In the genomic region with DNA sequence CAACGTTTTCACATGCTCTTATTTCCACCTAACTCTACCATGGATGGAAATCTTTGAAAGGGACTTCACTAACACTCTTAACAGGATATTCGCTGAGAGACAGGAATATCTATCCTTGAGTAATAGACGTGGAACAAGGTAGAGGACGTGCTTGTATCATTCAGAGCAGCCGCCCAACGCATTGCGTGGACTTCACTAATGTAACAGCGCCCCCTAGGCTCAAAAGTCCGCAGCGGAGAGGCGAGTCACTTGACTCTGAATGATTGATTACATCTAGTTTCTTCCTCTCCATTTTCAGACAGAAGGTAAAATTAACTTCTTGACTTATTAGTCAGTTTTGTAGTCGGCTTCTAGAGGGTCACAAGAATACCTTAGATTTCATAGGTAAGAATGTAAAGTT, we compare ENCODE assay signal across 15 mouse cellular contexts.
DNase-seq lines count a peak whose midpoint lies in the region; ATAC-seq and TF ChIP-seq lines count a peak whose summit lies in the region.
"Had no signal": no experiment of that assay in that cellular context is flagged by ENCODE, and none has a peak within 500 bp of the region (broad histone marks: within the 10 kb centered on the region; RNA-seq: fewer than 3 reads in every experiment).

No protein-coding gene starts in this region.

- H3K4me2 ChIP-seq in hindbrain, postnatal 0 days (ENCODE audit: low read depth, low read length) = no peak overlapping the region
- no peak overlapping the region for H3K4me2 ChIP-seq in hindbrain, embryonic 14.5 days (replicated peaks)
- no peak overlapping the region for H3K4me2 ChIP-seq in midbrain, embryonic 11.5 days
- no peak overlapping the region for H3K4me2 ChIP-seq in midbrain, embryonic 13.5 days (replicated peaks)
- H3K4me2 ChIP-seq: heart, embryonic 15.5 days; limb, embryonic 12.5 days had no signal

- H3K4me1 ChIP-seq in hindbrain, postnatal 0 days (ENCODE audit: insufficient read depth, low read length) = no peaks in the 10 kb centered on the region
- no peaks in the 10 kb centered on the region for H3K4me1 ChIP-seq in hindbrain, embryonic 14.5 days (replicated peaks; ENCODE audit: control insufficient read depth, insufficient read depth, low read length)
- no peaks in the 10 kb centered on the region for H3K4me1 ChIP-seq in midbrain, embryonic 11.5 days (ENCODE audit: control insufficient read depth, insufficient read depth, low read length)
- H3K4me1 ChIP-seq in midbrain, embryonic 13.5 days (replicated peaks) = no peaks in the 10 kb centered on the region
- H3K4me1 ChIP-seq: heart, embryonic 15.5 days; limb, embryonic 12.5 days had no signal

- 64% methylated on average over 12 of the region's 12 CpGs for WGBS in hindbrain, postnatal 0 days
- 54% methylated on average over 12 of the region's 12 CpGs for WGBS in hindbrain, embryonic 14.5 days
- 53% methylated on average over 12 of the region's 12 CpGs for WGBS in midbrain, embryonic 11.5 days
- WGBS in midbrain, embryonic 13.5 days = 49% methylated on average over 12 of the region's 12 CpGs

- no peak overlapping the region for H3K27ac ChIP-seq in hindbrain, postnatal 0 days
- H3K27ac ChIP-seq in hindbrain, embryonic 14.5 days = no peak overlapping the region
- no peak overlapping the region for H3K27ac ChIP-seq in midbrain, embryonic 11.5 days (ENCODE audit: low read depth, low read length)
- no peak overlapping the region for H3K27ac ChIP-seq in midbrain, embryonic 13.5 days
- H3K27ac ChIP-seq: heart, embryonic 15.5 days; limb, embryonic 12.5 days had no signal

- H3K4me3 ChIP-seq in hindbrain, postnatal 0 days (ENCODE audit: low read length) = no peak overlapping the region
- H3K4me3 ChIP-seq in hindbrain, embryonic 14.5 days (replicated peaks; ENCODE audit: low read length) = no peak overlapping the region
- no peak overlapping the region for H3K4me3 ChIP-seq in midbrain, embryonic 11.5 days (ENCODE audit: low read depth, low read length)
- H3K4me3 ChIP-seq in midbrain, embryonic 13.5 days (replicated peaks) = no peak overlapping the region
- H3K4me3 ChIP-seq: heart, embryonic 15.5 days; limb, embryonic 12.5 days had no signal

- intact Hi-C loops in heart, postnatal 14 days (cut with DNase I) = no loop called here

- no peaks in the 10 kb centered on the region for H3K27me3 ChIP-seq in hindbrain, postnatal 0 days (ENCODE audit: insufficient read depth, low read length)
- H3K27me3 ChIP-seq in hindbrain, embryonic 14.5 days (ENCODE audit: control insufficient read depth, insufficient read depth, low read length) = no peaks in the 10 kb centered on the region
- no peaks in the 10 kb centered on the region for H3K27me3 ChIP-seq in midbrain, embryonic 11.5 days (ENCODE audit: control insufficient read depth, insufficient read depth, low read length)
- H3K27me3 ChIP-seq in midbrain, embryonic 13.5 days = no peaks in the 10 kb centered on the region
- H3K27me3 ChIP-seq: CH12.LX; heart, embryonic 15.5 days; limb, embryonic 12.5 days had no signal

- H3K9me3 ChIP-seq in hindbrain, postnatal 0 days (ENCODE audit: low read length) = no peaks in the 10 kb centered on the region
- no peaks in the 10 kb centered on the region for H3K9me3 ChIP-seq in hindbrain, embryonic 14.5 days (ENCODE audit: control insufficient read depth, low read length)
- H3K9me3 ChIP-seq in midbrain, embryonic 11.5 days (ENCODE audit: control insufficient read depth, low read length) = no peaks in the 10 kb centered on the region
- no peaks in the 10 kb centered on the region for H3K9me3 ChIP-seq in midbrain, embryonic 13.5 days
- H3K9me3 ChIP-seq: heart, embryonic 15.5 days; limb, embryonic 12.5 days had no signal

- TF ChIP-seq CTCF in hindbrain, postnatal 0 days (IDR thresholded peaks at IDR 0.05; ENCODE audit: low read depth) = no peak

- DNase-seq in hindbrain, postnatal 0 days (ENCODE audit: low spot score) = peak; percentile 6
- DNase-seq in hindbrain, embryonic 14.5 days (ENCODE audit: low spot score) = no peak
- DNase-seq in midbrain, embryonic 11.5 days (ENCODE audit: low spot score, missing footprints) = peak; percentile 85
- DNase-seq in ZHBTc4 (ENCODE audit: low read depth, low spot score) = peak; percentile 27
- DNase-seq in embryo, embryonic 11 days = peak; percentile 43
- no peak for DNase-seq in thymus, adult 18-20 months
- no peak for DNase-seq in heart, postnatal 14 days
- DNase-seq: cerebellum, adult 18-20 months; layer of hippocampus, adult 9-11 months; lung, postnatal 14 days had no signal

- no peak overlapping the region for H3K9ac ChIP-seq in hindbrain, postnatal 0 days (replicated peaks; ENCODE audit: low read length)
- H3K9ac ChIP-seq in hindbrain, embryonic 14.5 days = no peak overlapping the region
- H3K9ac ChIP-seq in midbrain, embryonic 11.5 days (ENCODE audit: low read length) = no peak overlapping the region
- H3K9ac ChIP-seq in midbrain, embryonic 13.5 days (replicated peaks) = no peak overlapping the region
- H3K9ac ChIP-seq: heart, embryonic 15.5 days; limb, embryonic 12.5 days had no signal

- H3K36me3 ChIP-seq in hindbrain, postnatal 0 days (ENCODE audit: insufficient read depth, low read length) = no peaks in the 10 kb centered on the region
- no peaks in the 10 kb centered on the region for H3K36me3 ChIP-seq in hindbrain, embryonic 14.5 days (replicated peaks; ENCODE audit: control insufficient read depth, insufficient read depth)
- H3K36me3 ChIP-seq in midbrain, embryonic 11.5 days (ENCODE audit: control insufficient read depth, insufficient read depth, low read length) = no peaks in the 10 kb centered on the region
- H3K36me3 ChIP-seq in midbrain, embryonic 13.5 days = no peaks in the 10 kb centered on the region
- H3K36me3 ChIP-seq: heart, embryonic 15.5 days; limb, embryonic 12.5 days had no signal

- ATAC-seq in hindbrain, postnatal 0 days = no peak
- no peak for ATAC-seq in hindbrain, embryonic 14.5 days (ENCODE audit: low FRiP score)
- ATAC-seq in midbrain, embryonic 11.5 days (ENCODE audit: low FRiP score) = no peak
- ATAC-seq in midbrain, embryonic 13.5 days = no peak
- ATAC-seq: activated CD4-positive, CD25-positive, alpha-beta regulatory T cell, adult 4 months had no signal

Comparison
In these comparisons a context has a peak if more than half of its experiments do, and no peak if none do; other contexts are left out.
1. DNase-seq: peak in hindbrain, postnatal 0 days (single experiment), midbrain, embryonic 11.5 days (single experiment), ZHBTc4 (single experiment) and embryo, embryonic 11 days (single experiment); none in hindbrain, embryonic 14.5 days (single experiment), thymus, adult 18-20 months (0 of 2) and heart, postnatal 14 days (0 of 2).